Mouse (Mus musculus): Measurements from ENCODE around the gene Slc6a13.

GRCm38 (mm10) chr6:121299954-121300353 is at the start of gene Slc6a13:
- TF ChIP-seq CTCF (IDR thresholded peaks at IDR 0.05; ENCODE audit: control insufficient read depth, insufficient read depth, insufficient read length), result no peak
- no peak for TF ChIP-seq USF1 (IDR thresholded peaks at IDR 0.05; ENCODE audit: low read depth)

All from C2C12 (cell line).